Mouse (Mus musculus): Measurements from ENCODE around the gene Tns1. TPM values are rescaled to one million over a fixed set of nuclear protein-coding genes. Genes with fewer than 3 reads are reported as not detected.
A peak's percentile ranks its signal among the peaks of the same experiment; 100 is the strongest.
"Not testable (repeated sequence)": the region's sequence is repeated elsewhere in the genome, so short reads cannot be mapped to it uniquely, and the experiment has no call there.

The Tns1 gene
- polyA plus RNA-seq, 1 experiment from 2014 or later: 120 TPM

DNA sequence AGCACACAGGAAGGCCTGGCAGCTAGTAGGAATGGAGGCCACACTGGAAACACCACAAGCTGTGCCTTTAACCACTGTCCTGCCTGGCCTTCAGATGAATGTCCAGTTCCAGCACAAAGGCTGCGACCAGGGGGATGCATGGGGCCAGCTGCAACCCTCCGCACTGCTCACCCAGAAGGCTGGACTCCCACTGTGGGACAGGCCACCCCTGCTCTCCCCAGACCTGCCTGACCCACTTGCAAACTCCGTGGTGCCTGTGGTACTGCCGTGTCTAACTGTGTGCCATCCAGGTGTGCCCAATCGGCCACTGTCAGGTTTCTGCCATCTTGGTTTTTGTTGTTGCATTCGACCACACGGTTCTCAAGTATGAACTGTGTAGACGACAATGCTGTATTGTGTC is 219.6 kb downstream of the Tns1 start:
- Histone ChIP-seq H3K27ac (ENCODE audit: low read length) (no peak overlapping the region), H3K4me3 (ENCODE audit: low read length) (no peak overlapping the region), H3K4me1 (ENCODE audit: control insufficient read depth, insufficient read depth, low read length) (peaks cover 23% of the 10 kb centered on the region), H3K9ac (ENCODE audit: low read length) (peak overlapping the region; percentile 21; the same call in 1 of the 2 replicates), H3K36me3 (ENCODE audit: control insufficient read depth, insufficient read depth) (peaks cover 3% of the 10 kb centered on the region; the same call in 1 of the 2 replicates), H3K27me3 (ENCODE audit: control insufficient read depth, insufficient read depth, low read length) (no peaks in the 10 kb centered on the region), H3K9me3 (replicated peaks; ENCODE audit: control insufficient read depth, low read length) (no peaks in the 10 kb centered on the region), H3K4me2 (ENCODE audit: low read depth, low read length) (no peak overlapping the region)
- ATAC-seq (replicated peaks; ENCODE audit: extremely low read depth, insufficient read depth, low FRiP score): no peak
- whole genome bisulfite sequencing: 93% methylated on average over 8 of the region's 8 CpGs

DNA sequence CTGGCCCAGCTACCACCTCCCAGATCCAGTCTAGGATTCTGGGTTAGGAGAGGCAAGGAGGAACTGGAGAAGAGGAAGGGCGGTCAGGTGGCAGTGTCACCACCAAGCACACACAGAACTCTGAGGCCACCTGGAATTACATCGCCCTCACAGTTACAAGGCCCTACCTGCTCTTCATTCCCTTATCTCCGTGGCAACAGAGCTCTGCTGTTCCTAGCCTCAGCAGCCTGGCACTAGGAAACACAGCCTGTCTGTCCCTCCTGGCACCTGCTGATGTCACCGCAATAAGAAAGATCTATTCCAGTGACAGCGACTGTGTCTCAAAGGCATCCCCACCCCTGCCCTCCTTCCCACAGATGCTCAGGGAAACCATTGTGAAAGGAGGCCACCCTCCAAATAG is 221.2 kb downstream of the Tns1 start:
- H3K36me3 ChIP-seq (ENCODE audit: control insufficient read depth, insufficient read depth): peaks cover 3% of the 10 kb centered on the region; the same call in 1 of the 2 replicates

DNA sequence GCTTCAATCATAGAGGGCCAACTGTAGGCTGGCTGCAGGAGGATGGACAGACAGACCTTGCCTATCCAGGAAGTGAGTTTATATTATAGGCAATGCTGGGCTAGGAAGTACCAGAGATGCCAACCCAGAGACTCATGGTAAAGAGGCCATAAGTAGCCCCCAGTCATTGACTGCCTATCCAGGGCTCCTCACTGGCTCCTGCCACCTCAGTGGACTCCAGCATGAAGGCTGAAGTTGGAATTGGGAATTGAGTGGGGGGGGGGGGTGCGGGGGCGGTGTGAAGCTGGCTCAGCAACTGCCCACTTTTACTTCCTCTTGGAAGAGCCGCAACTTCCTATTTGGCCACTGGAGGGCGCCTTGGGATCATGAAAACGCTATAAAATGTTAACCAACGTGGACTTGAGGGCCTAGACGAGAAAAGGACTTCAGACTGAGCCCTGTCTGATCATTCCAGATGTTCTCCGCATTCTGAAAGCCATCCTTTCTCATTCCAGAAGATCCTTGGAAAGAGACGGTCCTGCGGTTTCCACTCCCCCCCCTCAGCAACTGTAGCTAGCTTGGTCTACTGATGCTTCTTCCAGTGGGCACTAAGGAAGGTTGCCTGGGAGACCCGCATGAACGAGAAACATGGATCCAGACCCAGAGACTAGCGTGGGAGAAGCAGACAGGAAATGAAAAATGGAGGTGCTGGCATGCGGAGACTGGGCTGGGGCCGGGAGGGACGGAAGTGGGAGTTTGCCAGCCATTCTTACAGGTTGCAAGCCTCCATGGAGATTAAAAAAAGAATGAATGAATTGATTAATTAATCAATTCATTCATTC is 221.9 kb downstream of the Tns1 start:
- Histone ChIP-seq H3K4me3 (ENCODE audit: low read length) (no peak overlapping the region), H3K4me1 (ENCODE audit: control insufficient read depth, insufficient read depth, low read length) (peaks cover 23% of the 10 kb centered on the region), H3K4me2 (ENCODE audit: low read depth, low read length) (no peak overlapping the region), H3K36me3 (ENCODE audit: control insufficient read depth, insufficient read depth) (peaks cover 3% of the 10 kb centered on the region; the same call in 1 of the 2 replicates), H3K9ac (ENCODE audit: low read length) (no peak overlapping the region), H3K27me3 (ENCODE audit: control insufficient read depth, insufficient read depth, low read length) (no peaks in the 10 kb centered on the region), H3K27ac (ENCODE audit: low read length) (peak overlapping the region; percentile 22; the same call in 1 of the 2 replicates), H3K9me3 (replicated peaks; ENCODE audit: control insufficient read depth, low read length) (no peaks in the 10 kb centered on the region)
- ATAC-seq (replicated peaks; ENCODE audit: extremely low read depth, insufficient read depth, low FRiP score): 0 out of 2 replicates have a peak, but pooled peaks have one; percentile 16
- WGBS: 20% methylated on average over 16 of the region's 16 CpGs

More for the DNA sequence above, 221.2 kb downstream of the Tns1 start:
- no peak overlapping the region for H3K4me2 ChIP-seq (ENCODE audit: low read depth, low read length)
- no peak for ATAC-seq (replicated peaks; ENCODE audit: extremely low read depth, insufficient read depth, low FRiP score)
- H3K27me3 ChIP-seq (ENCODE audit: control insufficient read depth, insufficient read depth, low read length): no peaks in the 10 kb centered on the region
- H3K4me1 ChIP-seq (ENCODE audit: control insufficient read depth, insufficient read depth, low read length): peaks cover 23% of the 10 kb centered on the region
- H3K9me3 ChIP-seq (replicated peaks; ENCODE audit: control insufficient read depth, low read length): no peaks in the 10 kb centered on the region
- no peak overlapping the region for H3K9ac ChIP-seq (ENCODE audit: low read length)
- H3K27ac ChIP-seq (ENCODE audit: low read length): no peak overlapping the region
- no peak overlapping the region for H3K4me3 ChIP-seq (ENCODE audit: low read length)
- WGBS: 73% methylated on average over 5 of the region's 5 CpGs

DNA sequence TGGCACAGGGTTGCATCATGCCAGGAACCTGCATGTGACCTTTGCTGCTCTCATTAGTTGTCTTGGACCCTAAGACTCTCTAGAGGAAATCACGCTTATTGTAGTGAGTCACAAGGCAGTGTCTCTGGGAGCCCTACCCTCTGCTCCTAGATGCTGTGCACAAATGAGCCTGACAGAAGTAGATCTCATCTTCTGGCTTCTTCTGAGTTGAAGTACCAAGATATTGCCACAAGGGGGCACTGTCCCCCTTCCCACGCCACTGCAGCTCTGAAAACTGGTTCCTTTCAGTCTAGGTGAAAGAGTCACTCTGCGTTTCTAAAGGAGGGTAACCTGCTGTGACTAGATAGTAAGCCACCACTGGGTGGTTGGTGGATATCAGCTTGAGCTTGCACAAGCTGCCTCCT is 222.8 kb downstream of the Tns1 start:
- H3K4me2 ChIP-seq (ENCODE audit: low read depth, low read length): no peak overlapping the region
- H3K27ac ChIP-seq (ENCODE audit: low read length): no peak overlapping the region
- no peak overlapping the region for H3K4me3 ChIP-seq (ENCODE audit: low read length)
- 7% methylated on average over 3 of the region's 3 CpGs for WGBS
- H3K4me1 ChIP-seq (ENCODE audit: control insufficient read depth, insufficient read depth, low read length): peaks cover 20% of the 10 kb centered on the region
- H3K9me3 ChIP-seq (replicated peaks; ENCODE audit: control insufficient read depth, low read length): no peaks in the 10 kb centered on the region
- no peak for ATAC-seq (replicated peaks; ENCODE audit: extremely low read depth, insufficient read depth, low FRiP score)
- no peak overlapping the region for H3K9ac ChIP-seq (ENCODE audit: low read length)
- H3K27me3 ChIP-seq (ENCODE audit: control insufficient read depth, insufficient read depth, low read length): no peaks in the 10 kb centered on the region
- no peaks in the 10 kb centered on the region for H3K36me3 ChIP-seq (ENCODE audit: control insufficient read depth, insufficient read depth)

DNA sequence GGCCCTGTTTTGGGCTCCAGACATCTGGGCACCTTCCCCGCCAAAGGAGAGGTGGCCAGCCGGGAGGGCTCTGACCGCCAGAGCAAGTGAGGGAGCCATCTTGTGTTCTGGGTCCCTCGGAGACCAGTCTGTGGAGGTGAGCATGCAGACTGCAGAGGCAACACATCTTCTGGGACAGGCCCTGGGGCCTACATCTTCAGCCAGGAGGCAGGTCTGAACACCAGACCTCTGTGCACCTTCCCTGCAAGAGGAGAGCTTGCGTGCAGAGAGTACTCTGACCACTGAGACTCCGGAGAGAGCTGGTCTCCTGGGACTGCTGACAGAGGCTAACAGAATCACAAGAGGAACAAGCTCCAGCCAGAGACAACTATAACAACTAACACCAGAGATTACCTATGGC is 228.8 kb downstream of the Tns1 start:
- not testable (repeated sequence) for H3K27me3 ChIP-seq (ENCODE audit: control insufficient read depth, insufficient read depth, low read length); H3K36me3 ChIP-seq (ENCODE audit: control insufficient read depth, insufficient read depth); H3K4me3 ChIP-seq (ENCODE audit: low read length); H3K27ac ChIP-seq (ENCODE audit: low read length); H3K9me3 ChIP-seq (replicated peaks; ENCODE audit: control insufficient read depth, low read length); ATAC-seq (replicated peaks; ENCODE audit: extremely low read depth, insufficient read depth, low FRiP score); H3K4me1 ChIP-seq (ENCODE audit: control insufficient read depth, insufficient read depth, low read length); H3K9ac ChIP-seq (ENCODE audit: low read length); H3K4me2 ChIP-seq (ENCODE audit: low read depth, low read length)
- WGBS: 95% methylated on average over 6 of the region's 6 CpGs

DNA sequence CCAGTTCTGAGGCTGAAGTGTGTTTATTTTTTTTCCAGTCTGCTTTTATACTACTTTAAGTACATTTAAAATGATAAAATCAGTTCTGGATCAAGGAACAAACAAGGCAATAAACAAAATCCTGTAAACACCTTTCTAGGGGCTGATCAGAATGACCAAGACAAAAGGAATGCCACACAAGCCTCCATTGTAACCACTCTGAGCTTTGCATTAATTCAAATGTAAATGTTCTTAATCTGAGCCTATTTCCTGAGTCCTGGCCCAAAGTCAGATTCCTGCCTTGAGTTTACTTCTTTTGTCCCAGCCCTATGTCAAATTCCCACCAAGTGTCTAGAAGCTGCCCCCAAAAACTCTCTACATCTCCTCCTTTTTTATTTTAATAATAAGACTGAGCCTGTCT is 243.5 kb downstream of the Tns1 start:
- no peak overlapping the region for H3K27ac ChIP-seq (ENCODE audit: low read length)
- H3K4me2 ChIP-seq (ENCODE audit: low read depth, low read length): no peak overlapping the region
- H3K4me1 ChIP-seq (ENCODE audit: control insufficient read depth, insufficient read depth, low read length): no peaks in the 10 kb centered on the region
- no peak overlapping the region for H3K9ac ChIP-seq (ENCODE audit: low read length)
- no peaks in the 10 kb centered on the region for H3K27me3 ChIP-seq (ENCODE audit: control insufficient read depth, insufficient read depth, low read length)
- no peak overlapping the region for H3K4me3 ChIP-seq (ENCODE audit: low read length)
- H3K9me3 ChIP-seq (replicated peaks; ENCODE audit: control insufficient read depth, low read length): no peaks in the 10 kb centered on the region
- no peak for ATAC-seq (replicated peaks; ENCODE audit: extremely low read depth, insufficient read depth, low FRiP score)
- H3K36me3 ChIP-seq (ENCODE audit: control insufficient read depth, insufficient read depth): no peaks in the 10 kb centered on the region

DNA sequence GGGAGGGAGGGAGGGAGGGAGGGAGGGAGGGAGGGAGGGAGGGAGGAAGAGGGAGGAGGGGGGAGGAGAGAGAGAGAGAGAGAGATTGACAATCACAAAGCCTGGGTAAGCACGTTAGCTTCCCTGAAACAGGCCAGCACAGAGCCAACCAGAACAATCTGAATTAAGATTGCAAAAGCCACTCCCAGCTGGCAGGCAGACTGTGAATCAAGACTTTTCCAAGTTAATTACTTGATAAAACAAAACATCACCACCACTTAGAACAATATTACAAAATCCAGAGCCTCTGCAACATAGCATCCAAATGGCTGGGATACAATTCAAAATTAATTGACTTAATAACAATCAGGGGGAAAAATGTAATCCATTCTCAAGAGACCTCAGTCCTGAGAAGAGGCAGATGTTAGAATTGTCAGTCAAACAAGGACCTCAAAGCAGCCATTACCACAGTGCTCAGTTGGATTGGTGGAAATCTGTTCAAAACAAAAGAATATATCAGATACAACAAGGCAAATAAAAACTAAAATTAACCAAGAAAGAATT is 248.5 kb downstream of the Tns1 start:
- Histone ChIP-seq H3K27ac (ENCODE audit: low read length) (no peak overlapping the region), H3K4me2 (ENCODE audit: low read depth, low read length) (no peak overlapping the region), H3K9me3 (replicated peaks; ENCODE audit: control insufficient read depth, low read length) (no peaks in the 10 kb centered on the region), H3K36me3 (ENCODE audit: control insufficient read depth, insufficient read depth) (no peaks in the 10 kb centered on the region), H3K9ac (ENCODE audit: low read length) (no peak overlapping the region), H3K4me3 (ENCODE audit: low read length) (no peak overlapping the region), H3K27me3 (ENCODE audit: control insufficient read depth, insufficient read depth, low read length) (no peaks in the 10 kb centered on the region), H3K4me1 (ENCODE audit: control insufficient read depth, insufficient read depth, low read length) (no peaks in the 10 kb centered on the region)
- WGBS: 33% methylated on average over 1 of the region's 1 CpGs
- ATAC-seq (replicated peaks; ENCODE audit: extremely low read depth, insufficient read depth, low FRiP score): no peak

DNA sequence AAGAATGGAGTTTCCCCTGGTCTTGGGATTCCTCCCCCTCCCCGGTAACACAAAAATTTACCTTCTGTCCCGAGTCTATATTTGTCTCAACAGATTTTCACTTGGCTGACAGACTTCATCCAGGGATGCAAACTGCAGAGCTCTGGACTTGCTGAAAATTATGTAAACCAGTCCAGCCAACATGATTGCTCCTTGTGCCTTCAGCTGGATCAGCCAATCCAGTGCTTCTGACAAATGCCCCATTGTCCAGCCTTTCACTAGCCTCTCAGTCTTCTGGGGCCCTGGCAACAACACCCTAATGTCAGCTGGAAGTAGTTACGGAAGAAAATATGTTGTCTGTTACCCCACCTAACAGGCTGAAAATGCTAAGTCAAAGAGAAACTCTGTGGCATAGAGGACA is 259.9 kb downstream of the Tns1 start:
- Histone ChIP-seq H3K9ac (ENCODE audit: low read length) (no peak overlapping the region), H3K4me1 (ENCODE audit: control insufficient read depth, insufficient read depth, low read length) (peaks cover 9% of the 10 kb centered on the region), H3K9me3 (replicated peaks; ENCODE audit: control insufficient read depth, low read length) (no peaks in the 10 kb centered on the region), H3K36me3 (ENCODE audit: control insufficient read depth, insufficient read depth) (no peaks in the 10 kb centered on the region), H3K27me3 (ENCODE audit: control insufficient read depth, insufficient read depth, low read length) (no peaks in the 10 kb centered on the region), H3K4me3 (ENCODE audit: low read length) (no peak overlapping the region), H3K27ac (ENCODE audit: low read length) (no peak overlapping the region), H3K4me2 (ENCODE audit: low read depth, low read length) (no peak overlapping the region)
- ATAC-seq (replicated peaks; ENCODE audit: extremely low read depth, insufficient read depth, low FRiP score): no peak
- 54% methylated on average over 3 of the region's 3 CpGs for WGBS

DNA sequence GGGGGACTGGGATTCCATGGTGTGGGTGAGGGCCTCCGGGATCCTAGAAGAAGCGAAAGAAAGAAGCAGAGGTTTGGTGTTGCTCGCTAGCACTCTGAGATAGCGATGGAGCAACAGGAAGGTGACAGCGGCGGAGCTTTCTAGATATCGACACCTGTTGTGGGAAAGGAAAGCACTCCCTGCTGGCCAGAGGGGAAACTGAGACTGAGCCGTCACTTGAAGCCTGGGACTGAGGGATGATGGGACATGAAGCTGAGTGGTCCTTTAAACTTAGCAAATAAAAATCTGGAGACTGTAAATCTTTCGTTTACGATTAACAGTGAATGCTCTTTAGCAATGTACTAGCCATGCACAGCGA is 261.2 kb downstream of the Tns1 start:
- Histone ChIP-seq H3K4me3 (ENCODE audit: low read length) (peak overlapping the region; percentile 32), H3K27ac (ENCODE audit: low read length) (peak overlapping the region; percentile 79), H3K4me2 (ENCODE audit: low read depth, low read length) (peak overlapping the region; percentile 50), H3K9ac (ENCODE audit: low read length) (peak overlapping the region; percentile 45), H3K4me1 (ENCODE audit: control insufficient read depth, insufficient read depth, low read length) (peaks cover 9% of the 10 kb centered on the region), H3K27me3 (ENCODE audit: control insufficient read depth, insufficient read depth, low read length) (no peaks in the 10 kb centered on the region), H3K36me3 (ENCODE audit: control insufficient read depth, insufficient read depth) (no peaks in the 10 kb centered on the region), H3K9me3 (replicated peaks; ENCODE audit: control insufficient read depth, low read length) (no peaks in the 10 kb centered on the region)
- peak; percentile 8; the same call in 1 of the 2 replicates for ATAC-seq (replicated peaks; ENCODE audit: extremely low read depth, insufficient read depth, low FRiP score)
- WGBS: 31% methylated on average over 11 of the region's 11 CpGs
